Comparison of ENCODE assay signal across 19 mouse cellular contexts in genomic region chr2:35635541-35635940, GRCm38 (mm10).
DNase-seq lines count a peak whose midpoint lies in the region; ATAC-seq and TF ChIP-seq lines count a peak whose summit lies in the region.
"Had no signal": no experiment of that assay in that cellular context is flagged by ENCODE, and none has a peak within 500 bp of the region (broad histone marks: within the 10 kb centered on the region; RNA-seq: fewer than 3 reads in every experiment).

No protein-coding gene starts in this region.

- no peaks in the 10 kb centered on the region for H3K27me3 ChIP-seq in cerebellum, adult 2 months (ENCODE audit: control insufficient read depth, insufficient read depth, low read length)
- 0 out of 2 replicates have a peak, but pooled peaks cover 2% of the 10 kb centered on the region for H3K27me3 ChIP-seq in G1E (ENCODE audit: insufficient read depth, low read length)
- H3K27me3 ChIP-seq: liver, embryonic 13.5 days; midbrain, embryonic 15.5 days; Patski had no signal

- no peaks in the 10 kb centered on the region for H3K9me3 ChIP-seq in G1E (replicated peaks)
- H3K9me3 ChIP-seq: heart, embryonic 10.5 days; liver, embryonic 13.5 days; midbrain, embryonic 15.5 days had no signal

- no peak overlapping the region for H3K4me3 ChIP-seq in cerebellum, adult 2 months (replicated peaks; ENCODE audit: insufficient read depth, low read depth, low read length)
- H3K4me3 ChIP-seq in G1E (ENCODE audit: low read depth, low read length) = no peak overlapping the region
- H3K4me3 ChIP-seq: heart, embryonic 10.5 days; liver, embryonic 13.5 days; midbrain, embryonic 15.5 days had no signal

- H3K36me3 ChIP-seq in G1E (replicated peaks) = no peaks in the 10 kb centered on the region
- H3K36me3 ChIP-seq: liver, embryonic 13.5 days; midbrain, embryonic 15.5 days had no signal

- TF ChIP-seq CTCF in cerebellum, adult 2 months (IDR thresholded peaks at IDR 0.05; ENCODE audit: borderline replicate concordance, insufficient read depth, low read depth, low read length) = no peak
- TF ChIP-seq CTCF in G1E (IDR thresholded peaks at IDR 0.05; ENCODE audit: low read depth, low read length) = no peak

- peaks cover 58% of the 10 kb centered on the region for H3K4me1 ChIP-seq in cerebellum, adult 2 months (ENCODE audit: control insufficient read depth, insufficient read depth, low read length)
- no peaks in the 10 kb centered on the region for H3K4me1 ChIP-seq in G1E (ENCODE audit: insufficient read depth, low read depth, low read length)

- DNase-seq in cerebellum, adult 2 months = peak; percentile 56 to 65
- DNase-seq in cerebellum, adult 11 months = no peak
- DNase-seq in 3T3-L1 (ENCODE audit: low read depth, low spot score) (peak; percentile 20), G1E (ENCODE audit: low spot score) (no peak)
- DNase-seq in cerebellum, adult 9-11 months = peak; percentile 76
- DNase-seq in B cell, adult 2 months = no peak
- DNase-seq in kidney, postnatal 36 days = no peak
- DNase-seq: adrenal gland, adult 8-10 months; heart, postnatal 36 days; kidney, adult 2 months; layer of hippocampus, postnatal 36 days; left cerebral cortex, postnatal 4 days; liver, embryonic 13.5 days; thymus, postnatal 4 days had no signal

- 0 out of 2 replicates have a peak, but pooled peaks have one; percentile 15 for ATAC-seq in G1E (ENCODE audit: extremely low read depth, insufficient number of reproducible peaks, low FRiP score, poor library complexity, severe bottlenecking)
- ATAC-seq: CD4-positive, CD25-positive, alpha-beta regulatory T cell, adult 4 months; forebrain, embryonic 14.5 days; midbrain, embryonic 15.5 days; Patski had no signal

- TF ChIP-seq POLR2A in cerebellum, adult 2 months (IDR thresholded peaks at IDR 0.05; ENCODE audit: borderline replicate concordance, insufficient read depth, low read length) = peak; percentile 10; the same call in 1 of the 2 replicates

- peak overlapping the region; percentile 32 for H3K27ac ChIP-seq in cerebellum, adult 2 months (ENCODE audit: insufficient read depth, low read length)
- H3K27ac ChIP-seq: heart, embryonic 10.5 days; liver, embryonic 13.5 days; midbrain, embryonic 15.5 days had no signal

- 28% methylated on average over 4 of the region's 4 CpGs for WGBS in cerebellum, adult 2 months

Comparison
In these comparisons a context has a peak if more than half of its experiments do, and no peak if none do; other contexts are left out.
1. DNase-seq: peak in cerebellum, adult 2 months (2 of 2), 3T3-L1 (single experiment) and cerebellum, adult 9-11 months (single experiment); none in cerebellum, adult 11 months (single experiment), G1E (single experiment), B cell, adult 2 months (0 of 2) and kidney, postnatal 36 days (0 of 2).